Mouse (Mus musculus) layer of hippocampus, adult 9-11 months (tissue): ENCODE measurements around the gene Cyp1a1.

Experiments used
- DNase-seq: peaks from one replicate; pipeline ENCODE4 v3.0.0; 2022

The Cyp1a1 gene

DNA sequence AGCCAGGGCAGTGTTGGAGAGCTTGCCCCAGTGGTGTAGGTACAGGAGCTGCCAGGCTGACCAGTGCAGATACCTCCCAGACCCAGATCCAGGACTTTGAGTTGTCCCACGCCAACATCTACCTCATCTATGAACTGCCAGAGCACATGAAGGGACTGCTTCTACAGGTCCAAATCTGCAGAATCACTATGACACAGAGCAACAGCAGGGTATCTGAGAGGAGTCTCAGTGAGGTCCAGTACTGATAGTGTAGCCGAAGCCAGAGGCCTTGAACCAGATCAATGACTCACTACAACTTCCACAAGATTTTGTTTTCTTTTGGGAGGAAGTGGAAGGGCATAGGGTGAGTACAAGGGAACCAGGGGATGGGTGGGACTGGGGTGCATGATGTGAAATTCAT lies at the start of gene Cyp1a1:
Gene Cyp1a1, plus strand, starts transcription at position 178 of the 400 bp plus-strand sequence.
- DNase-seq: no peak

DNA sequence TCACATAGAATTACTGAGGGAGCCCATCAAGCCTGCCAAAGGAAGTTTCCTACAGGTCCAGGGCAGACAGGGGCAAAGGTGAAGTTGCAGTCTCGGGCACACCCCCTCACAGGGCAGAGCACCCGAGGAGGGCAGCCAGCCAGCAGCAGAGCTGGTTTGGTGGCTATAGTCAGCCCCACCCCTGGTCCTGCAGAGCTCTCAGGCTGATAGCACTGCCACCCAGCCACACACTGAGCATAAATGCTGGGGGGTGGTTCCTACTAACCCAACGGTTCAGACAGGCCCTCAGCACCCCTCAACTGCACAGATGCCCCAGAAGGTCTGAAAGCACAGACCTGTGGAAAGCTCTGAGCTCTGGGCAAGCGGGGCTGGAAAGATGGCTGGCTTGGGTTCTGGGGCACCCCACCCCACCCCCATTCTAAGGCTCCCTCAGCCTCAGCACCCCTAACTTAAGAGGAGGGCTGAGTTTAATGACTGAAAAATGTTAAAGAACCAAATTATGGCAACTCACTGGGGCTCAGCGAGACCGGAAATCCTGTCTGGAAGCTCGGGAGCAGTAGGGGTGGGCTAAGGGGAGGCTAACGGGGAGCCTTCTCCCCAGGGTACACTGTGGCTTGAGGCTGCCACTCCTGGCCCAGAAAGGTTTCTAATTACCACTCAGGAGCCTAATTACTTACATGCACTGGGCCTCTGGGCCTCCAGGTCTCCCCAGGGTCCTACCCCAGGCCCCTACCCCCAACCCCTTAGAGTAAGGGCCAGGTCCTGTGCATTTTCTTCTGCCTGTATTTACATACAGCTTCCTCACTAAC lies 48.9 kb upstream of the Cyp1a1 start:
- no peak for DNase-seq

DNA sequence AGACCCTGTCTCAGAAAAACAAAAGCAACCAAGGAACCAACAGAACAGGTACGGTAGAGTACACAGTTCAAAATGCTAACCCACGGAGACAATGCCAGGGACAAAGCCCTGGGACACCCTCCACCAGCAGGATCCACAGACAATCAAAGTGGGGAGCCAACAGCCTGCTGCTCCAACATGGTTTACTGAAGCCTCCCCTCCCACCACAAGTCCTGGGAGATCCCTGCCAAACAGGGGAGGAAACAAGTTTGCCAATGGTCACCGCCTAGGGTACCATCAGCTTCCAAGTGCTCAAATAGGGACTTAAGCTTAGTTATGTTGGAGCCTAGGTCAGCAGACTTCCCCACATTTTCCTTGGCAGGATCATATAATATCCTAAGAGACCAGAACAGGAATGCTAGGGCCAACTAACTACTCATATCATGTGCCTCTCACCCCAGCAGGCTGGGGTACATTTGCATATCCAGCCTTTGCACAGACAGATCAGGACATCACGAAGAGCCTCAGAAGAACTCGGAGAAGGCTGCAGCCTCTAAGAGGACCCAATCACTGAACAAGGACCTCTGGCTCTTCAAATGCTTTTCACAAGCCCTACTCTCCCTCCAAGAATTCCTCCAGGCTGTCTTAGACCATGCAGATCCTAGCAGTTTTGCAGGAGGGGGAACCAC lies 47.9 kb upstream of the Cyp1a1 start:
- no peak for DNase-seq

GRCm38 (mm10) chr9:57640384-57640783 lies 47.3 kb upstream of the Cyp1a1 start:
- DNase-seq: peak; percentile 73

- DNase-seq: no peak
Observed at GRCm38 (mm10) chr9:57641022-57641421, 46.7 kb upstream of the Cyp1a1 start.

- DNase-seq: no peak
Observed at GRCm38 (mm10) chr9:57641775-57642550, 45.8 kb upstream of the Cyp1a1 start.

- DNase-seq: no peak
Observed at GRCm38 (mm10) chr9:57643169-57643855, 44.4 kb upstream of the Cyp1a1 start.

GRCm38 (mm10) chr9:57643856-57644180 lies 43.9 kb upstream of the Cyp1a1 start:
- no peak for DNase-seq

GRCm38 (mm10) chr9:57644442-57644943 lies 43.2 kb upstream of the Cyp1a1 start:
- no peak for DNase-seq

- DNase-seq: peak; percentile 90
Observed at GRCm38 (mm10) chr9:57644944-57645893, 42.5 kb upstream of the Cyp1a1 start.

GRCm38 (mm10) chr9:57646551-57647103 lies 41.1 kb upstream of the Cyp1a1 start:
- peak; percentile 80 for DNase-seq

DNA sequence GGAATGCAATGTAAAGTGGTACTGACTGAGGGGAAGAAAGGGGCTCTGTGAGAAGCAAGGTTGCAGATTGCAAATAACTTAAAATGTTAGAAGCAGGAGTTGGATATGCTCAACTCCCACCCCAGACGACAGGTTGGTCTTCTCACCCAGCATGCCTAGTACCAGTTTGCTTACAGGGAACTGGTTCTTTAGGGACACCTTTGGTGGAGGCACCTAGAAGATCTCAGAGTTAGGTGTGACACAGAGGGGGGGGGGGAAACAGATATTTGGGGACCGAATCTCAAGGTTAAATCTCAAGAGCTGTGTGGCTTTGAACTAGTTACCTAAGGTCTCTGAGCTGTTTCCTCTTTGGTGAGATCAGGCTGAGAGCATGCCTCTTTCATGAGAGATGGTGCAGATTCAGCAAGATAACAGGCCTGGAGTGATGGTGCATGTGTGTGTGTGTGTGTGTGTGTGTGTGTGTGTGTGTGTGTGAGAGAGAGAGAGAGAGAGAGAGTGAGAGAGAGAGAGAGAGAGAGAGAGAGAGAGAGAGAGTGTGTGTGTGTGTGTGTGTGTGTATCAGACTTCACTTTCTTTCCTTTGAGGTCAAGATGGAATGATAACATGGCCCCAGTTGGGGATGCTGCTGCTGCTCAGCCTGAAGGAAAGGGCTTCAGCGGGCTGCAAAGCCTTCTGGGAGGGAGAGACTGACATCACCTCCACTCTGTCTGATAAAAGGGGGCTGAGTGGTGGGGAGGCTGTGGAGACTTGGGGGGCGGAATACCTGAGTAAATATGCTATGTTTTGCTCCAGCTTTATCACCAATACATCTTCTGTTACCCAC lies 40.2 kb upstream of the Cyp1a1 start:
- no peak for DNase-seq

DNA sequence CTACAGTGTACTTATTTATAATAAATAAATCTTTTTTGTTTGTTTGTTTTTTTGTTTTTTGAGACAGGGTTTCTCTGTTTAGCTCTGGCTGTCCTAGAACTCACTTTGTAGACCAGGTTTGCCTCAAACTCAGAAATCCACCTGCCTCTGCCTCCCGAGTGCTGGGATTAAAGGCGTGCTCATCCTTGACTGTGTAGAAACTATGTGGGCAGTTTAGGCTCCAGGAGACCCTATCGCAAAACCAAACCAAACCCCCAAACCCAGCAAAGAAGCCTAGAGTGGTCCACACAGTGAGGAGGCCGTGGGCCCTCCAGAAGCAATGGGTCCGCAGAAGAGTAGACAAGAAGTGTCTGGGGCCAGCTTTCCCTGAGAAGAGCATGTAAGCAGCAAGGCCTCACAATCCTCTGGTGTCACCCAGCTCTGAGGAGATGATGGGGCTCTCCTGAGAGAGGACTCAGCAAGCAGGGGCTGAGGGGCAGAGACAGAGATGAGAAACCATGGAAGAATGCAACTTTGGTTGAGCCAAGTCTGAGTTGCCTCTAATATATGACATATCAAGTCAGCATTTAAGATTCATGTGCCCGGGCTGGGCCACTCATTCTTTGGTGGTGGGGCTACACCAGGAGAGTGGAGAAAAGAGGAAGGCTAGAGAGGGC lies 37.5 kb upstream of the Cyp1a1 start:
- no peak for DNase-seq

- no peak for DNase-seq
Observed at GRCm38 (mm10) chr9:57650786-57651311, 36.9 kb upstream of the Cyp1a1 start.

GRCm38 (mm10) chr9:57652351-57652750 lies 35.4 kb upstream of the Cyp1a1 start:
- DNase-seq: no peak

DNA sequence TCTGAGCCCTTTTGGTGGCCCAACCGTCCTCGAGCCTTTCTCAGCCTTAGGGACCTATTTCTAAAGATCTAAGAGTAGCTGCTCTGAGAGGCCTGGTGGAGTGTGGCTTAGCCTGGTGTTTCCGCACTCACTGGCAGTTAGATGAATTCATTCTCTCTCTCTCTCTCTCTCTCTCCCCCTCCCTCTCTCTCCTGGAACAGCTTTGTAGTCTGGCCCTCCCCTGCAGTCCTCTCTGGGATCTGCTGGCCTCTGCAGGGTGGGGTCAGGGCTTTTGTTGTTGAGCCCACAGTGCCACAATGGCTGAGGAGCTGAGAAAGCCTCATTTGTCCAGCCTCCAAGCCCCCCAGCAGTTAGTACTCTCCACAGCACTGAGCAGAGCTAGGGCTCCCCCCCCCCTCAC lies 34.9 kb upstream of the Cyp1a1 start:
- DNase-seq: no peak

- no peak for DNase-seq
Observed at GRCm38 (mm10) chr9:57653283-57653682, 34.4 kb upstream of the Cyp1a1 start, which contains the start of gene Csk. Csk (minus strand) TSS chr9:57653631.

DNA sequence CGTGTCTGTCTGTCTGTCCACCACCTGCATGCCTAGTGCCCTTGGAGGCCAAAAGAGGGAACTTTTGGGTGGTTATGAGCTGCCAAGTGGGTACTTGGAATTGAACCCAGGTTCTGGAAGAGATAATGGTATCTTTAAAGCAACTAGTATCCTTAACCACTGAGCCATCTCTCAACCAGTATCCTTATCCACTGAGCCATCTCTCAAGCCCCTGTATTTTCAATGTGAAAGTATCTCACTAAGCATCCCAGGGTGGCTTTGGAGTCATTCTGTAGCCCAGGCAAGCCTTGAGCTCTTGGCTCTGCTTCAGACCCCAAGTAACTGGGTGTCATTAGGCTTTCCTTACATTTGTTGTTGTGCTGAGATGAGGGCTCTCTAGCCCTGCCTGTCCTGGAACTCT lies 32.8 kb upstream of the Cyp1a1 start:
- no peak for DNase-seq

DNA sequence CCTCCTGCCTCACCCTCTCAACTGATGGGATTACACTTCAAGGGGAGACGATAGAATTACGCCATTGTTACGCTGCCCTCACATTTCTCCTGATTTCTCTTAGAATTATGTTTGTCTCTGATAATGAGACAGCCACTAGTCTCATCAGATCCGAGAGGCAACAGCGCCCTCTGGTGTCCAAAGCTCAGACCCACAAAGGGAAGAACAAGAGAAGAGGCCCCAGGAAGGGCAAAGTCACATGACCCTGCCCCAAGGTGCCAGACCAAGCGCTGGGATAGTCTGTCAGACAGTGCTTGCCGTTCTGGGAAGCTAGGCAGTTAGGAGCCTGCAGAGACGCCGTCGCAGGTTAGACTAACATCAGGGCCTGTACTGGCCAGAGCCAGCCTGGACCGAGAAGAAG lies 32.0 kb upstream of the Cyp1a1 start:
- DNase-seq: peak; percentile 91
